Mouse (Mus musculus) kidney, adult 2 months (tissue): ENCODE data around the gene 1700069L16Rik.

Source experiments
- CTCF ChIP-seq: fragments of 200-500 bp; conservative IDR thresholded peaks from 2 replicates; pipeline ENCODE4 v1.5.1; 2011; ENCODE audit warnings: low read depth, mild to moderate bottlenecking, control low read depth, low read length, moderate library complexity, mixed read lengths; ENCODE audit not compliant: insufficient read depth, insufficient read length
- POLR2A ChIP-seq: fragments of 200-500 bp; IDR thresholded peaks from one replicate; pipeline ENCODE4 v1.6.1; 2011; ENCODE audit warnings: low read depth, low read length, control low read depth

DNA sequence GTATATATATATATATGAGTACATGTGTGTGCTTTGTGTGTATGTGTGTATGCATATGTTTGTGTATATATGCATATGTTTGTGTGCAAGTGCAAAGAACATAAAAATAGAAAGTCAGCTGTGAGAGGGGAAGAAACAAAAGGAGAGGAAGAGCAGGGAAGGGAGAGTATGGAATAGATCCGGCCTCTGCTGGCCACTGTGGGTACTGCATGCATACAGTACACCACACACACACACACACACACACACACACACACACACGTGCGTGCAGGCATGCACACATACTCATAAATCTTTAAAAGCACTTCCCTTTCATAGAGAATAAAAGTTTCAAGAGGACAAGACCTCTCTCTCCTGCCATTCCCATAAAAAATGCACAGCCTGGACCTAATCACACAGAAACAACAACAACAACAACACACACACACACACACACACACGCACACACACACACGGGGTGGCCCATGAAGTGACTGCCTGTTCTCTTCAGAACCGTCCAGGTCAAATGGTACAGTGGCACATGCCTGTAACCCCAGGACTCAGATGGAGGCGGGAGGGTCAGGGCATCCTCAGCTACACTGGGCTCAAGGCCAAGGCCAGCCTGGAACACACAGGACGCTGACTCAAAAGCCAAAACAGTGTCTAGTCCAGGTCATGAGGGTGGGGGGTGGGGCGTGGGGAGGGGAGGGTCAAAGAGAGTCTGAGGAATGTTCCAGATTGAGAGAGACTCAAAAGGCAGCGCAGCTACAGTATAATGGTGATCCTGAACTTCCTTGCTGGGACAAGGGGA lies 2.2 kb downstream of the 1700069L16Rik start:
- TF ChIP-seq CTCF (no peak), POLR2A (no peak)
